Mouse (Mus musculus) small intestine, adult 10 weeks (tissue): ENCODE results near the gene Crtap. TPM values are rescaled to one million over a fixed set of nuclear protein-coding genes. Genes with fewer than 3 reads are reported as not detected.

Source experiments
- polyA plus RNA-seq: library from polyadenylated mRNA; stranded (reverse); fragments of 350-450 nt; fragmentation: Illumina TruSeq; extraction: RNeasy Lipid Tissue Mini Kit (QIAGEN cat#74804); gene quantifications from one replicate; pipeline ENCODE4 v1.2.3, GENCODE M21; 2014; ENCODE audit warnings: low replicate concordance

Gene Crtap
- 3.9 TPM for polyA plus RNA-seq

DNA sequence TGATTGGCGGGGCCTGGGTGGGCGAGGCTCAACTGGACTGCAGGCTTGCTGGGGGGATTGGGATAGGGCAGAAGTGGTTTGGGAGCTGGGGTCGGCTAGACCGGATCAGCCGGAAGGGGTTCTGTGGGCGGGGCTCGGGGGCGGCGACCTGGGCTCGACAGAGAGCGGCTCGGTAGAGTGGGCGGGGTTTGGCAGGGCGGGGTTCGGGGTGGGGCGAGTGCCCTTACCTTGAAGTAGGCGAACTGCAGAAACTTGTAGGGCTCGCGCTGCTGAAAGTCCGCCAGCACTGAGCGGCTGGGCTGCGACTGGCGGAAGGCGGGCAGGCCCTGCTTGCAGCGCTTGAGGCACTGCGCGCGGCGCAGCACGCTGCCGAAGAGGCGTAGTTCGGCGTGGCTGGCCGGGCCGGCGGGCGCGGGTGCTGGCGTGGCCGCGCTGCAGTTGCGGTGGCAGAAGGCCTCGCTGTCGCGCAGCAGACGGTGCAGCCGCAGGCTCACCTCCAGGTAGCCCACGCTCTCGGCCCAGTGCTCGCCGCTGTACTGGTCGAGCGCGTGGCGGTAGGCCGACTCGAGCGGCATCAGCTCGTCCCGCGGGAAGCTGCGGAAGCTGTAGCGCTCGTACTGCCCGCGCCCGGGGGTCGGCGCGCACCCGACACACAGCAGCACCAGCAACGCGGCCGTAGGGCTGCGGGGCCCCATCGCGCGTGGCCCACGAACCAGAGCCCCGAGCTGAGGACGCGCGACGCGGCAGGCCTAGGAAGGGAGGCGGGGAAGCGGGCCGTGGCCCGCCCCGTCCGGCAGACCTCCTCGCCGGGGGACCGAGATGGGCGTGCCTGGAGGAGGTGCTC, at the start of gene Crtap:
Gene Crtap, minus strand, starts transcription at position 771 of the 844 bp plus-strand sequence.

DNA sequence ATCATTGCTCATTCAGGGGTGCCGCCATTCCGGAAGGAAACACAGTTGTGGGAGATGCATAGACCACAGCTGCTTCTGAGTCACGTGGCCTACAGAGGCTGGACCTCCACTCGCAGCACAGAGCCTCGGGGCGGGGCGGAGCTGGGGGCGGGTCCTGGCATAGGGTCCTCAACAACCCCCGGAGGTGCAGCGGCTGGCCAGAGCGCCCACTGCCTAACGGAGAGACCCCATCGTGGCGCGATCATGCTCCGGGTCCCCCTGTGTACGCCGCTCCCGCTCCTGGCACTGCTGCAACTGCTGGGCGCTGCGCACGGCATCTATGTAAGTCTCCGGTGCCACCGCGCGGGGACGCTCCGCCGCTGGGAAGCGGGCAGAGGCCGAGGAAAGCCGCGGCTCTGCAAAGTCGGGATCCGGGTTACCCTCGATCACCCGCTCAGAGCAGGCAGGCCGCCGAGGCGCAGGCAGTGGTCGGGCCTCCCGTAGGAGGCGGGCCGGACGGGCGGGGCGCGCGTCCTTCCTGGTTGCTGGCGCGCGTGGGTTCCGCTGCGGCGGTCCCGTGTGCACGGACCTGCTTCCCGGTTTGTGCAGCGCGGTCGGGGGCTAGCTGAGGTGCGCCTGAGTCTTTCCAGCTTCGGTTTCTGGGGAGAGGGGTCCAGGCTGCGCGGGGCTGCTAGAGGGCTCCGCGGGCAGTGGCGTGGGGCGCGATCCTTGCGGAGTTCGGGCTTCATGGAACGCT, 10.6 kb upstream of the Crtap start, which contains the start of the genes Glb1 and Tmppe:
Gene Glb1, plus strand, starts transcription at position 128 of the 736 bp plus-strand sequence.
Gene Tmppe, plus strand, starts transcription at position 157 of the 736 bp plus-strand sequence.

DNA sequence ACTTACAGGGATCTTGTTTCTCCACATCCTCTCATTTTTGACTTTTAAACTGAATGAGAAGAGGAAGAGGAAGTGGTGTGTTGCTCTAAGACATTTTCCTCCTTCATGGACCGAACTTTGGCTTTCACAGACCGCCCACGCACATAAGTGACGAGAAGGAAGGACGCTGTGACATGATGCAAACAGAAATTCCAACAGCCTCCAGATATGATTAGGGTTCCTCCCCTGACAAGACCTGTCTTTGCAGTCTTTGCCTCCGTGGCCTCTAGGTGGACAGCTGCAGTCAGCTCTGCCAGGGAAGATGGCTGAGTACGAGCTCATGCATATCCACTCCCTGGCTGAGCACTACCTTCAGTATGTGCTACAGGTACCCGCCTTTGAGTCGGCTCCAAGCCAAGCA, 60.6 kb downstream of the Crtap start, which contains the start of gene Bcl2a1c:
Gene Bcl2a1c, plus strand, starts transcription at position 281 of the 400 bp plus-strand sequence.

Other genes with a start within 250 kb of the Crtap start
- gene Bcl2a1c, start 60.5 kb downstream of the Crtap start, polyA plus RNA-seq: not detected
- gene Glb1, start 10.4 kb upstream of the Crtap start, polyA plus RNA-seq: 4.1 TPM
- gene Tmppe, start 10.4 kb upstream of the Crtap start, polyA plus RNA-seq: 0.33 TPM
- 0.19 TPM for gene Ccr4, start 114.2 kb upstream of the Crtap start, polyA plus RNA-seq
- not detected for gene C130032M10Rik, start 125.0 kb upstream of the Crtap start, polyA plus RNA-seq
- gene Trim71, start 173.7 kb upstream of the Crtap start, polyA plus RNA-seq: not detected
- 26.2 TPM for gene Cnot10, start 249.5 kb upstream of the Crtap start, polyA plus RNA-seq